Mouse (Mus musculus) lung, postnatal 0 days (tissue): Measurements from ENCODE around the gene Hist2h3c1.
A peak's percentile ranks its signal among the peaks of the same experiment; 100 is the strongest.
"Not testable (repeated sequence)": the region's sequence is repeated elsewhere in the genome, so short reads cannot be mapped to it uniquely, and the experiment has no call there.

Experiments
- CTCF ChIP-seq: IDR thresholded peaks from 2 replicates; pipeline ENCODE4 v1.5.1; 2016; ENCODE audit warnings: antibody characterized with exemption, mild to moderate bottlenecking
- EP300 ChIP-seq: IDR thresholded peaks from 2 replicates; pipeline ENCODE4 v1.6.1; 2016; ENCODE audit warnings: antibody characterized with exemption, mild to moderate bottlenecking, control low read depth

GRCm38 (mm10) chr3:96220131-96220764, 26.2 kb upstream of the Hist2h3c1 start:
- TF ChIP-seq EP300 = not testable (repeated sequence)
- TF ChIP-seq CTCF = peak; percentile 6; the same call in 1 of the 2 replicates
